8 mouse cellular contexts compared by ENCODE assay signal in genomic region chr7:141061269-141061692, GRCm38 (mm10). TPM values are rescaled to one million over a fixed set of nuclear protein-coding genes. Genes with fewer than 3 reads are reported as not detected.
DNase-seq lines count a peak whose midpoint lies in the region; ATAC-seq and TF ChIP-seq lines count a peak whose summit lies in the region.

No protein-coding gene starts in this region.

- H3K27ac ChIP-seq in testis, adult 2 months (ENCODE audit: control insufficient read depth, insufficient read depth, low read depth, low read length) = no peak overlapping the region
- H3K27ac ChIP-seq in intestine, embryonic 15.5 days = 0 out of 2 replicates have a peak overlapping the region, but pooled peaks have one; percentile 17
- H3K27ac ChIP-seq in neural tube, embryonic 13.5 days (replicated peaks) = peak overlapping the region; percentile 94

- ATAC-seq in erythroblast, adult 5-6 weeks (replicated peaks; ENCODE audit: low FRiP score, poor library complexity, severe bottlenecking) = no peak
- peak; percentile 48 for ATAC-seq in intestine, embryonic 15.5 days
- peak; percentile 74 for ATAC-seq in neural tube, embryonic 13.5 days (ENCODE audit: low read depth)

- under 1% methylated on average over 37 of the region's 37 CpGs for WGBS in intestine, embryonic 15.5 days
- WGBS in neural tube, embryonic 13.5 days = under 1% methylated on average over 37 of the region's 37 CpGs

- peak; percentile 44; the same call in 1 of the 2 replicates for TF ChIP-seq POLR2A in testis, adult 2 months (IDR thresholded peaks at IDR 0.05; ENCODE audit: control insufficient read depth, low read depth, low read length)

- H3K36me3 ChIP-seq in erythroblast, embryonic 14.5 days (ENCODE audit: control insufficient read depth) = no peaks in the 10 kb centered on the region
- H3K36me3 ChIP-seq in testis, adult 2 months (ENCODE audit: control insufficient read depth, insufficient read depth, low read length) = no peaks in the 10 kb centered on the region
- H3K36me3 ChIP-seq in intestine, embryonic 15.5 days = no peaks in the 10 kb centered on the region
- peaks cover 29% of the 10 kb centered on the region for H3K36me3 ChIP-seq in neural tube, embryonic 13.5 days

- DNase-seq in testis, postnatal 10 days (ENCODE audit: low spot score) = no peak
- DNase-seq in thymus, adult 18-20 months = no peak
- DNase-seq in gastrocnemius, adult 18-20 months (ENCODE audit: low spot score) = no peak

- H3K4me3 ChIP-seq in erythroblast, embryonic 14.5 days (replicated peaks) = peak overlapping the region; percentile 31
- peak overlapping the region; percentile 87 for H3K4me3 ChIP-seq in testis, adult 2 months (ENCODE audit: control insufficient read depth, low read depth, low read length)
- peak overlapping the region; percentile 68 for H3K4me3 ChIP-seq in intestine, embryonic 15.5 days (replicated peaks)
- peak overlapping the region; percentile 90 for H3K4me3 ChIP-seq in neural tube, embryonic 13.5 days

- TF ChIP-seq CTCF in testis, adult 2 months (IDR thresholded peaks at IDR 0.05; ENCODE audit: control insufficient read depth, insufficient read depth, insufficient replicate concordance, low read depth, low read length) = no peak

- H3K9me3 ChIP-seq in erythroblast, embryonic 14.5 days (ENCODE audit: control insufficient read depth, low read length) = no peaks in the 10 kb centered on the region; the same call in 1 of the 2 replicates
- H3K9me3 ChIP-seq in intestine, embryonic 15.5 days = no peaks in the 10 kb centered on the region
- H3K9me3 ChIP-seq in neural tube, embryonic 13.5 days = no peaks in the 10 kb centered on the region

- H3K27me3 ChIP-seq in erythroblast, embryonic 14.5 days (ENCODE audit: control insufficient read depth) = peaks cover 76% of the 10 kb centered on the region
- H3K27me3 ChIP-seq in testis, adult 2 months (ENCODE audit: control insufficient read depth, insufficient read depth, low read length) = no peaks in the 10 kb centered on the region; the same call in 1 of the 2 replicates
- no peaks in the 10 kb centered on the region for H3K27me3 ChIP-seq in intestine, embryonic 15.5 days (replicated peaks)
- H3K27me3 ChIP-seq in neural tube, embryonic 13.5 days = no peaks in the 10 kb centered on the region

- H3K4me2 ChIP-seq in intestine, embryonic 15.5 days (replicated peaks) = peak overlapping the region; percentile 88
- H3K4me2 ChIP-seq in neural tube, embryonic 13.5 days = peak overlapping the region; percentile 75

- peaks cover 22% of the 10 kb centered on the region for H3K4me1 ChIP-seq in erythroblast, embryonic 14.5 days (ENCODE audit: control insufficient read depth)
- peaks cover 8% of the 10 kb centered on the region for H3K4me1 ChIP-seq in testis, adult 2 months (ENCODE audit: control insufficient read depth, insufficient read depth, low read length)
- peaks cover 20% of the 10 kb centered on the region for H3K4me1 ChIP-seq in intestine, embryonic 15.5 days (replicated peaks)
- H3K4me1 ChIP-seq in neural tube, embryonic 13.5 days (replicated peaks) = peaks cover 38% of the 10 kb centered on the region

- H3K9ac ChIP-seq in intestine, embryonic 15.5 days = peak overlapping the region; percentile 64
- H3K9ac ChIP-seq in neural tube, embryonic 13.5 days = peak overlapping the region; percentile 98

RNA-seq across cellular contexts. Expression of gene B4galnt4, which starts 0.4 kb away (rescaled TPM):
- polyA plus RNA-seq in erythroblast, embryonic 14.5 days (2012) = 0.03 and 0.15 TPM in 2 replicates
- total RNA-seq in erythroblast, adult 5-6 weeks (2015; ENCODE audit: low replicate concordance) = 0.84 TPM in 1 of 2 replicates, not detected in the other
- total RNA-seq in erythroblast, adult 5-6 weeks (2017; ENCODE audit: low replicate concordance) = not detected in 2 replicates
- 18.0 and 23.7 TPM in 2 replicates for polyA plus RNA-seq in testis, adult 2 months (2012; rRNA removed)
- polyA plus RNA-seq in intestine, embryonic 15.5 days (2015; fragmentation: Nextera tagmentation; extraction: Ambion mirVana) = 7.9 and 10.7 TPM in 2 replicates
- polyA plus RNA-seq in neural tube, embryonic 13.5 days (2015; fragmentation: Nextera tagmentation; extraction: Ambion mirVana) = 39.2 and 41.0 TPM in 2 replicates
- total RNA-seq in gastrocnemius, adult 18-20 months (2021) = not detected

RNA-seq across cellular contexts. Expression of gene Pkp3, which starts 16.7 kb away (rescaled TPM):
- polyA plus RNA-seq in erythroblast, embryonic 14.5 days (2012) = 0.03 and 0.05 TPM in 2 replicates
- total RNA-seq in erythroblast, adult 5-6 weeks (2015; ENCODE audit: low replicate concordance) = not detected in 2 replicates
- not detected in 2 replicates for total RNA-seq in erythroblast, adult 5-6 weeks (2017; ENCODE audit: low replicate concordance)
- 0.83 and 0.84 TPM in 2 replicates for polyA plus RNA-seq in testis, adult 2 months (2012; rRNA removed)
- 24.6 and 26.1 TPM in 2 replicates for polyA plus RNA-seq in intestine, embryonic 15.5 days (2015; fragmentation: Nextera tagmentation; extraction: Ambion mirVana)
- polyA plus RNA-seq in neural tube, embryonic 13.5 days (2015; fragmentation: Nextera tagmentation; extraction: Ambion mirVana) = 0.38 and 1.2 TPM in 2 replicates
- total RNA-seq in gastrocnemius, adult 18-20 months (2021) = not detected

RNA-seq across cellular contexts. Expression of gene Gm17387, which starts 32.4 kb away (rescaled TPM):
- not detected in 2 replicates for polyA plus RNA-seq in erythroblast, embryonic 14.5 days (2012)
- not detected in 2 replicates for total RNA-seq in erythroblast, adult 5-6 weeks (2015; ENCODE audit: low replicate concordance)
- total RNA-seq in erythroblast, adult 5-6 weeks (2017; ENCODE audit: low replicate concordance) = not detected in 2 replicates
- not detected in 2 replicates for polyA plus RNA-seq in testis, adult 2 months (2012; rRNA removed)
- not detected in 2 replicates for polyA plus RNA-seq in intestine, embryonic 15.5 days (2015; fragmentation: Nextera tagmentation; extraction: Ambion mirVana)
- not detected in 2 replicates for polyA plus RNA-seq in neural tube, embryonic 13.5 days (2015; fragmentation: Nextera tagmentation; extraction: Ambion mirVana)
- total RNA-seq in gastrocnemius, adult 18-20 months (2021) = not detected

RNA-seq across cellular contexts. Expression of gene Sigirr, which starts 39.1 kb away (rescaled TPM):
- 0.16 and 0.19 TPM in 2 replicates for polyA plus RNA-seq in erythroblast, embryonic 14.5 days (2012)
- total RNA-seq in erythroblast, adult 5-6 weeks (2015; ENCODE audit: low replicate concordance) = 4.2 TPM in 1 of 2 replicates, not detected in the other
- total RNA-seq in erythroblast, adult 5-6 weeks (2017; ENCODE audit: low replicate concordance) = 2.8 and 4.4 TPM in 2 replicates
- polyA plus RNA-seq in testis, adult 2 months (2012; rRNA removed) = 3.9 and 5.4 TPM in 2 replicates
- 17.8 and 20.5 TPM in 2 replicates for polyA plus RNA-seq in intestine, embryonic 15.5 days (2015; fragmentation: Nextera tagmentation; extraction: Ambion mirVana)
- 1.5 and 3.5 TPM in 2 replicates for polyA plus RNA-seq in neural tube, embryonic 13.5 days (2015; fragmentation: Nextera tagmentation; extraction: Ambion mirVana)
- 1 to 10 TPM; 1.1 to 2.9 TPM for total RNA-seq in gastrocnemius, adult 18-20 months (2021)

RNA-seq across cellular contexts. Expression of gene Ifitm6, which starts 43.6 kb away (rescaled TPM):
- polyA plus RNA-seq in erythroblast, embryonic 14.5 days (2012) = not detected in 2 replicates
- 336 and 380 TPM in 2 replicates for total RNA-seq in erythroblast, adult 5-6 weeks (2015; ENCODE audit: low replicate concordance)
- total RNA-seq in erythroblast, adult 5-6 weeks (2017; ENCODE audit: low replicate concordance) = 99.4 and 179 TPM in 2 replicates
- polyA plus RNA-seq in testis, adult 2 months (2012; rRNA removed) = 0.19 and 0.48 TPM in 2 replicates
- polyA plus RNA-seq in intestine, embryonic 15.5 days (2015; fragmentation: Nextera tagmentation; extraction: Ambion mirVana) = 1.6 and 3.6 TPM in 2 replicates
- 0.63 and 0.81 TPM in 2 replicates for polyA plus RNA-seq in neural tube, embryonic 13.5 days (2015; fragmentation: Nextera tagmentation; extraction: Ambion mirVana)
- not detected for total RNA-seq in gastrocnemius, adult 18-20 months (2021)

Comparison
In these comparisons a context has a peak if more than half of its experiments do, and no peak if none do; other contexts are left out.
1. H3K4me3 ChIP-seq: peak in every context shown above with its lines; median percentile 90 in neural tube, embryonic 13.5 days; 87 in testis, adult 2 months; 68 in intestine, embryonic 15.5 days; 31 in erythroblast, embryonic 14.5 days.
2. RNA of gene Pkp3, which starts 16.7 kb away (polyA plus RNA-seq): 24.6 to 26.1 TPM in intestine, embryonic 15.5 days; 0.83 to 0.84 TPM in testis, adult 2 months, 0.38 to 1.2 TPM in neural tube, embryonic 13.5 days and 0.03 to 0.05 TPM in erythroblast, embryonic 14.5 days; every median in the first group is over 10 times any median in the second.